Mouse (Mus musculus) hindbrain, embryonic 16.5 days (tissue): Measurements from ENCODE around the gene Gdpd4. TPM values are rescaled to one million over a fixed set of nuclear protein-coding genes. Genes with fewer than 3 reads are reported as not detected.
A peak's percentile ranks its signal among the peaks of the same experiment; 100 is the strongest.

Experiments
- ATAC-seq: fragments of 200-750 bp; cut with Nextera tagmentation; 2 replicates; pipeline ENCODE4 v1.8.0; 2017; ENCODE audit warnings: moderate TSS enrichment, moderate library complexity
- H3K27ac ChIP-seq: fragments of 300-500 bp; sonication (generic); 2 replicates; pipeline ENCODE4 v1.5.1; 2014; ENCODE audit warnings: low read depth, mild to moderate bottlenecking, control low read depth, low read length, moderate library complexity
- H3K27me3 ChIP-seq: fragments of 300-500 bp; sonication (generic); replicated peaks from 2 replicates; pipeline ENCODE4 v1.6.1; 2014; ENCODE audit warnings: low read length; ENCODE audit not compliant: control insufficient read depth, insufficient read depth
- H3K36me3 ChIP-seq: fragments of 300-500 bp; sonication (generic); 2 replicates; pipeline ENCODE4 v1.6.1; 2014; ENCODE audit warnings: mild to moderate bottlenecking, low read length, moderate library complexity, mixed read lengths; ENCODE audit not compliant: control insufficient read depth, insufficient read depth
- H3K4me1 ChIP-seq: fragments of 300-500 bp; sonication (generic); 2 replicates; pipeline ENCODE4 v1.6.1; 2014; ENCODE audit warnings: low read depth, low read length; ENCODE audit not compliant: control insufficient read depth, insufficient read depth
- H3K4me2 ChIP-seq: fragments of 300-500 bp; sonication (generic); 2 replicates; pipeline ENCODE4 v1.6.1; 2014; ENCODE audit warnings: mild to moderate bottlenecking, low read length, control low read depth, moderate library complexity
- H3K4me3 ChIP-seq: fragments of 300-500 bp; sonication (generic); 2 replicates; pipeline ENCODE4 v1.5.1; 2014; ENCODE audit warnings: mild to moderate bottlenecking, low read length, control low read depth, moderate library complexity
- H3K9ac ChIP-seq: fragments of 300-500 bp; sonication (generic); 2 replicates; pipeline ENCODE4 v1.6.1; 2014; ENCODE audit warnings: low read depth, mild to moderate bottlenecking, control low read depth, low read length, moderate library complexity
- H3K9me3 ChIP-seq: fragments of 300-500 bp; sonication (generic); 2 replicates; pipeline ENCODE4 v1.6.1; 2014; ENCODE audit warnings: mild to moderate bottlenecking, low read length, moderate library complexity; ENCODE audit not compliant: control insufficient read depth
- WGBS: fragments of 180-500 bp; shearing (Covaris S2); extraction: QIAGEN DNeasy Blood & Tissue Kit; methylation state at CpG from one replicate; pipeline ENCODE4 v1.1.7; 2014; 5-methylcytosine and 5-hydroxymethylcytosine counted together
- polyA plus RNA-seq: library from polyadenylated mRNA; unstranded; fragments of >200 nt; fragmentation: Nextera tagmentation; extraction: Ambion mirVana; gene quantifications from 2 replicates; pipeline ENCODE4 v1.2.1, GENCODE M21; 2015

Gdpd4 gene
- polyA plus RNA-seq, 1 experiment from 2014 or later = not detected

DNA sequence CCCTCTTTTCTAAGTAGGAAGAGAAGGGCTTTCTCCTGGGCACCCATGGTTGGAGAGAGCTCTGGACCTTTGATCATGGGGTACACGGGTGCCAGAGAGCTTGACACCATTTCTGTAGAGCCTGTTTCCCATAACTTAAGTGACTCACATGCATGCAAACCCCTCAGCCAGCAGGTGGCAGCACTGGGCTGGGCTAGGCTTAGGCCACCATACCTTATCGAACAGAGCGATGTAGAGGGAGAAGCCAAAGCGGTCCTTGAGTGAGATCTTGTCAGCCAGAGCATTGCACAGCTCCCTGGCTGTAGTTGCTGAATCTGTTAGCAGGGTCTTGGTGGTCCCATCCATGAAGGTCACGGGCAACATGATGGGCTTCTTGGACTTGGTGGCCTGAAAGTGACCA is 151.9 kb downstream of the Gdpd4 start:
- ATAC-seq = peak; percentile 70; the same call in 1 of the 2 replicates
- no peak overlapping the region for H3K4me3 ChIP-seq
- 38% methylated on average over 5 of the region's 5 CpGs for WGBS
- H3K27ac ChIP-seq = no peak overlapping the region
- no peaks in the 10 kb centered on the region for H3K27me3 ChIP-seq
- H3K4me1 ChIP-seq = no peaks in the 10 kb centered on the region
- H3K4me2 ChIP-seq = no peak overlapping the region
- 0 out of 2 replicates have a peak, but pooled peaks cover 5% of the 10 kb centered on the region for H3K36me3 ChIP-seq
- no peaks in the 10 kb centered on the region for H3K9me3 ChIP-seq
- no peak overlapping the region for H3K9ac ChIP-seq

DNA sequence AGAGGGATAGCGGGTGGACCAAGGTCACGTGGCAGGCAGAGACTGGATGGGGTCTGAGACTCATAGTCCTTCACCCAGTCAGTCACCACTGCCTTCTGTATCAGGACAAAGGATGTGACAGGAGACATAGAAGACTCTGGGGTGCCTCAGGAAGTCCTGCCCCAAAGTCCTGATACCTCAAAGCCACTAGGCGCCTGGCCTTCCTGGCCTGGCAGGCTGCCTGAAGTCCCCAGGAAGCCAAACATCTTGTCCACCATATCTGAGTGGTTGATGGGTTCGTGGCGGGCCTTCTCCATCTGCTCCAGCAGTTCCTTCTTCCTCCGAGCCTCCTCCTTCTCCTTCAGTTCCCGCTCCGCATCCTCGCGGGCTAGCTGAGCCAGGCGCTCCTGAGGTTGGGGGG is 157.7 kb downstream of the Gdpd4 start:
- Histone ChIP-seq H3K4me3 (no peak overlapping the region), H3K9me3 (no peaks in the 10 kb centered on the region), H3K27ac (no peak overlapping the region), H3K36me3 (0 out of 2 replicates have a peak, but pooled peaks cover 2% of the 10 kb centered on the region), H3K4me2 (no peak overlapping the region), H3K4me1 (no peaks in the 10 kb centered on the region), H3K9ac (no peak overlapping the region), H3K27me3 (no peaks in the 10 kb centered on the region)
- WGBS = 84% methylated on average over 11 of the region's 11 CpGs
- ATAC-seq = no peak

DNA sequence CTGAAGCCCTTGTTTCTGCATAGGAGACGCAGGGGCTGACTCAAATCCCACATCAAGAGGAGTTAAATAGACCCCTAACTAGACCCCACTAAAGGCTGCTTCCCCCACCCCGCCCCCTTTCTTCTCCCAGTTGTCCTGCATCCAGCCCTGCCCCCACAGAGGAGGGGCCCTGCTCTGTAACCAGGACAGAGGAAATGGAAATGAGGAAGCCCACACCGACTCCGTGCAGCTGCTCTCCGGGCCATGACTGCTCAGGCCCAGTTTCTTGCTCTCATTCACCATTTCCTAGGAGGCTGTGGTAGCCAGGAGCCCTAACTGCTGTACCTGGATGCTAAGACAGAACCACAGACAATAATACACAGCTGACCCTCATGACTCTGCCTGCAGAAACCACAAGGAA is 162.6 kb downstream of the Gdpd4 start:
- ATAC-seq = no peak; the same call in 1 of the 2 replicates
- 9% methylated on average over 5 of the region's 5 CpGs for WGBS
- Histone ChIP-seq H3K27ac (no peak overlapping the region), H3K4me1 (no peaks in the 10 kb centered on the region), H3K4me2 (no peak overlapping the region), H3K4me3 (no peak overlapping the region), H3K27me3 (no peaks in the 10 kb centered on the region), H3K9me3 (no peaks in the 10 kb centered on the region), H3K36me3 (0 out of 2 replicates have a peak, but pooled peaks cover 2% of the 10 kb centered on the region), H3K9ac (no peak overlapping the region)

DNA sequence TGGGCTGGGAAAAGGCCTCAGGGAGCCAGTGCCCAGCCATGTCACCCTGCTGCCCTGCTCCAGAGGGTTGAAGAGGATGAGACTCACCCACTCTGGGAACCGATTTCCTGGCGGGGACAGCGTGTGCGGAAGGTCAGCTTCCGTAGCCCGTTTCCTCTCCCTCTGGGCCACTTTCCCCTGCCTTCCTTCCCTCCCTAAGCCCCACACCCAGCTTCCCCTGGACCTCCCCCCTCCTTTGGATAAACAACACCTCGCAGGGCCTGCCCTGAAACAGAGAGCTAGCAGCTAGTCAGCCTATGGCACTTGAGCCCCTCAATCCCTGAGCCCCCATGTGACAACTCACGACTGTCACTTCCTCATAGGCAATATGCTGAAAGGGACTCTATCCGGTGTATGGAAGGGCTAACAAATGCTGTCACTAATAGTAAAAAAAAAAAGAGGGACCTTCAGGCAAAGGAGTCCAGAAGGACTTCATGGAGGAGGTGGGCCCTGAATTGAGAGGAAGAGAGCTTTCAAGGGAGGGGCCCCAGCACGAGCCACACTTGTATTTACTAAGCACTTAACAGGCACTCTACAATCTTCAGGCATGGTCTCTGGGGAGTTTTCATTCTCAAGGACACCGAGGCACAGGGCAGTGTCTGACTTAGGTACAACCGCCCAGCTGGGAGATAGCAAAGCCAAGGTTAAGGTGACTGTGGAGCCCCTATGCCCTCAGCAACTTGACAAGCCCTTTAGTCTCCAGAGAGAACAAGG is 165.0 kb downstream of the Gdpd4 start:
- H3K27me3 ChIP-seq = no peaks in the 10 kb centered on the region
- no peaks in the 10 kb centered on the region for H3K9me3 ChIP-seq
- H3K27ac ChIP-seq = no peak overlapping the region
- no peaks in the 10 kb centered on the region for H3K4me1 ChIP-seq
- no peak overlapping the region for H3K4me2 ChIP-seq
- peak overlapping the region; percentile 9; the same call in 1 of the 2 replicates for H3K9ac ChIP-seq
- 61% methylated on average over 12 of the region's 12 CpGs for WGBS
- H3K36me3 ChIP-seq = 0 out of 2 replicates have a peak, but pooled peaks cover 2% of the 10 kb centered on the region
- H3K4me3 ChIP-seq = no peak overlapping the region
- ATAC-seq = no peak

DNA sequence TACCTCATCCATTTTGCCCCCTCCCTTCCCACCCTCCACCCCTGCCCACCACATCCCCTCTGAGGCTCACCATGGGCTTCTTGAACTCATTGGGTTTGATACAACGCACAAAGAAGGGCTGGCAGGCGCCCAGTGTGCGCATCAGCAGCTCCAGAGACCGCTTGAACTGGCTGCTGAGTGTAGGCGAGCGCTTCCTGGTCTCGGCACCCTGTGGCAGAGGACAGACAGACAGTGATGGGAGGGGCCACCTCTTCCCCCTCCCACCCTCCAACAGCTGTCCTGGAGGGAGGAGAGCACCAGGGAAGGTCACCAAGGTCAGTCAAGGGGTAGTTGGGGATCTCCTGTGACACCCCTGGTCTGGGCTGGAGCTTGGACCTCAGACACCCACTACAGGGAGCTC is 165.6 kb downstream of the Gdpd4 start:
- Histone ChIP-seq H3K4me3 (no peak overlapping the region), H3K27ac (no peak overlapping the region), H3K4me1 (no peaks in the 10 kb centered on the region), H3K9me3 (no peaks in the 10 kb centered on the region), H3K9ac (no peak overlapping the region), H3K36me3 (0 out of 2 replicates have a peak, but pooled peaks cover 2% of the 10 kb centered on the region), H3K27me3 (no peaks in the 10 kb centered on the region), H3K4me2 (no peak overlapping the region)
- no peak for ATAC-seq
- 71% methylated on average over 7 of the region's 7 CpGs for WGBS

DNA sequence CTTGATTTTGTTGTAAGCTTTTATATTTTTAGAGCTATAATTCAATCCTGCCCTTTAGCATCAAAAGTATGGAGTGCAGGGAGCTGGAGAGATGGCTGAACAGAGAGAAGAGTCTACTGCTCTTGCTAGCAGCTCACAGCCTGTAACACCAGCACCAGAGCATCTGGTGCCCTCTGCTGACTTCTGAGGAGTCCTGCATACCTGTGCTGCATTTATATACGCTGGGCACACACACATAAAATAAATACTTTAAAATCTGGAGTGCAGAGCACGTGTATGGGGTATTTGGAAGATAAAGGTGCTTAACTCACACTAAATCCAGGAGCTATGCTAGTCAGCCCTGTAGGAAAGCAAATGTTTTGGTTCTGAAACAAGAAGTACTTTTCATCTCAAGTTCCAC is 166.6 kb downstream of the Gdpd4 start:
- 56% methylated on average over 2 of the region's 2 CpGs for WGBS
- no peak overlapping the region for H3K4me3 ChIP-seq
- no peak for ATAC-seq

DNA sequence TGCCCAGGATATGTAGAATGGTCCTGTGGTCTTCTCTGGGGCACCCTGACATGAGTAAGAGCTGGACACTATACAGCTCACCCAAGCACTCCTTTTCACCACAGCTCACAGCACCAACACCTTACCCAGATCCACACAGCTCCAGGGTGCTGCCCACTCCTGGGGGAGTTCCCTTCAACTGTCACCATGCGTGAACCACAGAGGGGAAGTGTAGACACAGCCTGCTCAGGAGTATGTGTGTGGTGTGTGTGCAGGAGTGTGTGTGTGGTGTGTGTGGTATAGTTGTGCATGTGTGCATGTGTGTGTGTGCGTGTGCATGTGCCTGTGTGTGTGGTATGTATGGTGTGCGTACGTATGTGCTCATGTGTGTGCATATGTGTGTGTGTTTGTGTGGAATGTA is 176.1 kb downstream of the Gdpd4 start:
- H3K36me3 ChIP-seq = peaks cover 11% of the 10 kb centered on the region
- no peak overlapping the region for H3K27ac ChIP-seq
- H3K27me3 ChIP-seq = no peaks in the 10 kb centered on the region
- no peaks in the 10 kb centered on the region for H3K4me1 ChIP-seq
- peaks cover 4% of the 10 kb centered on the region for H3K9me3 ChIP-seq
- no peak for ATAC-seq
- 97% methylated on average over 4 of the region's 4 CpGs for WGBS
- H3K4me3 ChIP-seq = no peak overlapping the region
- no peak overlapping the region for H3K9ac ChIP-seq
- H3K4me2 ChIP-seq = no peak overlapping the region

More for the DNA sequence above, 166.6 kb downstream of the Gdpd4 start:
- Histone ChIP-seq H3K36me3 (no peaks in the 10 kb centered on the region), H3K4me2 (no peak overlapping the region), H3K4me1 (no peaks in the 10 kb centered on the region), H3K27ac (no peak overlapping the region), H3K9ac (no peak overlapping the region), H3K9me3 (no peaks in the 10 kb centered on the region), H3K27me3 (no peaks in the 10 kb centered on the region)

DNA sequence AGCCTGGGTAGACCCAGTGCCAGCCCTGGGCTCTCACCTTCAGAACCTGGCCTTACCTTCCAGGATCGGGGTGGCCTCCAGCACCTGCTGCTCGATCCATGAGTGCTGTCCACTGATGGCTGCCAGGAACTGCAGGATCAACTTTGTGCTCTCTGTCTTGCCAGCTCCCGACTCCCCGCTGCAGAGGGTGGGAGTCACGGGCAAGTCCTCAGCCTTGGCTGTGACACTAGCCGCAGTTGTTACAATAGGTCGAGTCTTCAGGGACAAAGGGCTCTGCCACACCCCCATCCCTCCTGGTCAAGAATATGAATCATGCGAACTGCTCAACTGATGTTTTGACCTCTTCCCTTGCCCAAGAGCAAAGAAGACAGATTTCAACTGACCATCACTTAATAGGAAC is 177.8 kb downstream of the Gdpd4 start:
- no peak overlapping the region for H3K4me3 ChIP-seq
- H3K36me3 ChIP-seq = peaks cover 11% of the 10 kb centered on the region
- no peak overlapping the region for H3K4me2 ChIP-seq
- H3K9me3 ChIP-seq = peaks cover 4% of the 10 kb centered on the region
- no peaks in the 10 kb centered on the region for H3K27me3 ChIP-seq
- H3K4me1 ChIP-seq = peaks cover 6% of the 10 kb centered on the region
- WGBS = 92% methylated on average over 8 of the region's 8 CpGs
- ATAC-seq = no peak
- no peak overlapping the region for H3K27ac ChIP-seq
- no peak overlapping the region for H3K9ac ChIP-seq
